ENCODE assay signal across 9 mouse cellular contexts in the genomic region with DNA sequence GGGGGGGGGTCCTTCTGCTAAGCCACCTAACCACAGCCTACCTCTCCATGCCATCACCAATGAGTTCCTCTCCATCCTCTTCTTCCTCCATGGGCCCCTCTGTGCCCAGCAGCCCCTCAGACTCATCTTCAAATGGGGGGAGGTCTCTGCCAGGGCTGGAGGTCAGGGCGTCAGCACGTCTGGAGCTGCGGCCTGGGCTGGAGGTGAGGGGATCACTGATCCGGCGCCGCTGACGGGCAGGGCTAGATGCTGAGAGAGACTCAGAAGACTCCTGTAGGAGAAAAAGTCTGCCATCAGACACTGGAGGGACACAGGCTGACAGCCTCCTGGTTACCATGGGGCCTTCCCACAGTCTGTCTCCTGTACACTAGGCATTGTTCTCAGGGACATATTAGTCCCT. TPM values are rescaled to one million over a fixed set of nuclear protein-coding genes. Genes with fewer than 3 reads are reported as not detected.
A peak's percentile ranks its signal among the peaks of the same experiment; 100 is the strongest.
DNase-seq lines count a peak whose midpoint lies in the region; ATAC-seq and TF ChIP-seq lines count a peak whose summit lies in the region.
"Had no signal": no experiment of that assay in that cellular context is flagged by ENCODE, and none has a peak within 500 bp of the region (broad histone marks: within the 10 kb centered on the region; RNA-seq: fewer than 3 reads in every experiment).

No protein-coding gene starts in this region.

- peak overlapping the region; percentile 89 for H3K4me2 ChIP-seq in heart, embryonic 14.5 days (ENCODE audit: low read length)
- peak overlapping the region; percentile 84 for H3K4me2 ChIP-seq in hindbrain, embryonic 12.5 days (replicated peaks)
- peak overlapping the region; percentile 68 for H3K4me2 ChIP-seq in midbrain, embryonic 11.5 days

- no peak for ATAC-seq in heart, embryonic 14.5 days (ENCODE audit: insufficient number of reproducible peaks, insufficient read depth, low FRiP score, low read depth)
- ATAC-seq in G1E (ENCODE audit: extremely low read depth, insufficient number of reproducible peaks, low FRiP score, poor library complexity, severe bottlenecking) = no peak
- ATAC-seq in hindbrain, embryonic 12.5 days (ENCODE audit: low FRiP score) = no peak
- no peak for ATAC-seq in midbrain, embryonic 11.5 days (ENCODE audit: low FRiP score)
- ATAC-seq in cerebellum, adult (ENCODE audit: insufficient number of reproducible peaks, low FRiP score, low TSS enrichment) = no peak

- DNase-seq in heart, adult 18-20 months = no peak
- no peak for DNase-seq in G1E (ENCODE audit: low spot score)
- no peak for DNase-seq in midbrain, embryonic 11.5 days (ENCODE audit: low spot score, missing footprints)
- no peak for DNase-seq in cerebellum, postnatal 25 days
- DNase-seq in adrenal gland, postnatal 14 days = no peak
- DNase-seq: thymus, postnatal 36 days had no signal

- no peaks in the 10 kb centered on the region for H3K27me3 ChIP-seq in heart, embryonic 14.5 days (ENCODE audit: control insufficient read depth, insufficient read depth, low read length)
- H3K27me3 ChIP-seq in G1E (ENCODE audit: insufficient read depth, low read length) = no peaks in the 10 kb centered on the region
- H3K27me3 ChIP-seq in hindbrain, embryonic 12.5 days = no peaks in the 10 kb centered on the region
- H3K27me3 ChIP-seq in midbrain, embryonic 11.5 days (ENCODE audit: control insufficient read depth, insufficient read depth, low read length) = no peaks in the 10 kb centered on the region

- H3K9ac ChIP-seq in heart, embryonic 14.5 days (ENCODE audit: low read length) = peak overlapping the region; percentile 93
- H3K9ac ChIP-seq in hindbrain, embryonic 12.5 days = peak overlapping the region; percentile 55
- H3K9ac ChIP-seq in midbrain, embryonic 11.5 days (ENCODE audit: low read length) = peak overlapping the region; percentile 83

- peaks cover 6 to 28% of the 10 kb centered on the region in 2 experiments; a peak in 3 of 4 replicates for H3K4me1 ChIP-seq in heart, embryonic 14.5 days (ENCODE audit: control insufficient read depth in 2 of 2, insufficient read depth in 2 of 2, low read length in 2 of 2)
- peaks cover 73% of the 10 kb centered on the region for H3K4me1 ChIP-seq in G1E (ENCODE audit: insufficient read depth, low read depth, low read length)
- peaks cover 28% of the 10 kb centered on the region for H3K4me1 ChIP-seq in hindbrain, embryonic 12.5 days
- peaks cover 19% of the 10 kb centered on the region for H3K4me1 ChIP-seq in midbrain, embryonic 11.5 days (ENCODE audit: control insufficient read depth, insufficient read depth, low read length)

- peaks cover 48% of the 10 kb centered on the region for H3K36me3 ChIP-seq in heart, embryonic 14.5 days (ENCODE audit: control insufficient read depth, insufficient read depth, low read length)
- H3K36me3 ChIP-seq in G1E (replicated peaks) = peaks cover 58% of the 10 kb centered on the region
- H3K36me3 ChIP-seq in hindbrain, embryonic 12.5 days = peaks cover 33% of the 10 kb centered on the region
- H3K36me3 ChIP-seq in midbrain, embryonic 11.5 days (ENCODE audit: control insufficient read depth, insufficient read depth, low read length) = peaks cover 29% of the 10 kb centered on the region; the same call in 1 of the 2 replicates

- TF ChIP-seq CTCF in G1E (IDR thresholded peaks at IDR 0.05; ENCODE audit: low read depth, low read length) = no peak

- peak overlapping the region; percentile 21 to 73; a peak in 3 of 4 replicates for H3K4me3 ChIP-seq in heart, embryonic 14.5 days (ENCODE audit: control insufficient read depth in 1 of 2, insufficient read depth in 1 of 2, low read depth in 1 of 2, low read length in 2 of 2)
- peak overlapping the region; percentile 90 for H3K4me3 ChIP-seq in G1E (ENCODE audit: low read depth, low read length)
- peak overlapping the region; percentile 55 for H3K4me3 ChIP-seq in hindbrain, embryonic 12.5 days
- peak overlapping the region; percentile 60 for H3K4me3 ChIP-seq in midbrain, embryonic 11.5 days (ENCODE audit: low read depth, low read length)

- H3K27ac ChIP-seq in heart, embryonic 14.5 days (replicated peaks in 1 of 2; ENCODE audit: control insufficient read depth in 1 of 2, insufficient read depth in 1 of 2, low read depth in 2 of 2, low read length in 2 of 2) = no peak overlapping the region; a peak in 1 of 4 replicates
- no peak overlapping the region for H3K27ac ChIP-seq in hindbrain, embryonic 12.5 days
- no peak overlapping the region for H3K27ac ChIP-seq in midbrain, embryonic 11.5 days (ENCODE audit: low read depth, low read length)

- 61% methylated on average over 7 of the region's 7 CpGs for WGBS in heart, embryonic 14.5 days
- 74% methylated on average over 7 of the region's 7 CpGs for WGBS in hindbrain, embryonic 12.5 days
- 62% methylated on average over 7 of the region's 7 CpGs for WGBS in midbrain, embryonic 11.5 days

- H3K9me3 ChIP-seq in heart, embryonic 14.5 days (ENCODE audit: control insufficient read depth, low read length) = no peaks in the 10 kb centered on the region
- no peaks in the 10 kb centered on the region for H3K9me3 ChIP-seq in G1E (replicated peaks)
- H3K9me3 ChIP-seq in hindbrain, embryonic 12.5 days (replicated peaks) = no peaks in the 10 kb centered on the region
- H3K9me3 ChIP-seq in midbrain, embryonic 11.5 days (ENCODE audit: control insufficient read depth, low read length) = no peaks in the 10 kb centered on the region

RNA-seq across cellular contexts. Expression of a gene that starts 1.3 kb away (rescaled TPM):
- polyA plus RNA-seq in heart, embryonic 14.5 days (2014; fragmentation: Nextera tagmentation; extraction: Ambion mirVana) = 79.2 and 83.9 TPM in 2 replicates
- total RNA-seq in heart, adult 18-20 months (2021) = 1 to 10 TPM; 4.7 to 5.6 TPM
- 146 and 149 TPM in 2 replicates for total RNA-seq in G1E (2014; fragmentation: Nextera tagmentation)
- 171 and 181 TPM in 2 replicates for total RNA-seq in G1E (2017)
- 1,259 and 1,797 TPM in 2 replicates for polyA plus RNA-seq in G1E (2012)
- 119 and 130 TPM in 2 replicates for polyA plus RNA-seq in hindbrain, embryonic 12.5 days (2016; fragmentation: Nextera tagmentation; extraction: Ambion mirVana)
- polyA plus RNA-seq in midbrain, embryonic 11.5 days (2014; fragmentation: Nextera tagmentation; extraction: Ambion mirVana) = 210 and 212 TPM in 2 replicates
- total RNA-seq in adrenal gland, postnatal 14 days (2021) = 53.9 and 60.2 TPM in 2 replicates

RNA-seq across cellular contexts. Expression of a gene that starts 4.8 kb away (rescaled TPM):
- polyA plus RNA-seq in heart, embryonic 14.5 days (2014; fragmentation: Nextera tagmentation; extraction: Ambion mirVana) = 36.8 and 39.5 TPM in 2 replicates
- 10 to 100 TPM; 35.0 to 37.1 TPM for total RNA-seq in heart, adult 18-20 months (2021)
- total RNA-seq in G1E (2014; fragmentation: Nextera tagmentation) = 28.8 and 30.5 TPM in 2 replicates
- total RNA-seq in G1E (2017) = 25.9 and 33.6 TPM in 2 replicates
- polyA plus RNA-seq in G1E (2012) = 70.6 and 76.8 TPM in 2 replicates
- polyA plus RNA-seq in hindbrain, embryonic 12.5 days (2016; fragmentation: Nextera tagmentation; extraction: Ambion mirVana) = 67.3 and 76.0 TPM in 2 replicates
- polyA plus RNA-seq in midbrain, embryonic 11.5 days (2014; fragmentation: Nextera tagmentation; extraction: Ambion mirVana) = 36.9 and 39.6 TPM in 2 replicates
- total RNA-seq in adrenal gland, postnatal 14 days (2021) = 73.2 and 73.8 TPM in 2 replicates

RNA-seq across cellular contexts. Expression of a gene that starts 22.4 kb away (rescaled TPM):
- polyA plus RNA-seq in heart, embryonic 14.5 days (2014; fragmentation: Nextera tagmentation; extraction: Ambion mirVana) = 49.9 and 51.6 TPM in 2 replicates
- total RNA-seq in heart, adult 18-20 months (2021) = 10 to 100 TPM; 15.0 to 18.8 TPM
- total RNA-seq in G1E (2014; fragmentation: Nextera tagmentation) (not detected in 2 replicates), G1E (2017) (0.27 TPM in 1 of 2 replicates, not detected in the other)
- polyA plus RNA-seq in G1E (2012) = 0.19 TPM in 1 of 2 replicates, not detected in the other
- polyA plus RNA-seq in hindbrain, embryonic 12.5 days (2016; fragmentation: Nextera tagmentation; extraction: Ambion mirVana) = 386 and 391 TPM in 2 replicates
- 118 and 119 TPM in 2 replicates for polyA plus RNA-seq in midbrain, embryonic 11.5 days (2014; fragmentation: Nextera tagmentation; extraction: Ambion mirVana)
- 24.4 and 27.2 TPM in 2 replicates for total RNA-seq in adrenal gland, postnatal 14 days (2021)

RNA-seq across cellular contexts. Expression of a gene that starts 55.5 kb away (rescaled TPM):
- polyA plus RNA-seq in heart, embryonic 14.5 days (2014; fragmentation: Nextera tagmentation; extraction: Ambion mirVana) = 20.9 and 22.3 TPM in 2 replicates
- 10 to 100 TPM; 22.0 to 25.3 TPM for total RNA-seq in heart, adult 18-20 months (2021)
- 9.6 and 17.5 TPM in 2 replicates for total RNA-seq in G1E (2014; fragmentation: Nextera tagmentation)
- 40.3 and 50.3 TPM in 2 replicates for total RNA-seq in G1E (2017)
- polyA plus RNA-seq in G1E (2012) = 18.0 and 22.2 TPM in 2 replicates
- polyA plus RNA-seq in hindbrain, embryonic 12.5 days (2016; fragmentation: Nextera tagmentation; extraction: Ambion mirVana) = 32.1 and 36.1 TPM in 2 replicates
- 15.4 and 17.4 TPM in 2 replicates for polyA plus RNA-seq in midbrain, embryonic 11.5 days (2014; fragmentation: Nextera tagmentation; extraction: Ambion mirVana)
- total RNA-seq in adrenal gland, postnatal 14 days (2021) = 22.7 and 30.5 TPM in 2 replicates

Comparison
In these comparisons a context has a peak if more than half of its experiments do, and no peak if none do; other contexts are left out.
1. RNA of a gene that starts 22.4 kb away (polyA plus RNA-seq): 386 to 391 TPM in hindbrain, embryonic 12.5 days, 118 to 119 TPM in midbrain, embryonic 11.5 days and 49.9 to 51.6 TPM in heart, embryonic 14.5 days; 0.19 TPM in G1E; every median in the first group is over 10 times any median in the second.
2. Peak in every context shown above with its lines, with median percentiles within 50 percentile points of each other: H3K4me2 ChIP-seq, H3K4me3 ChIP-seq and H3K9ac ChIP-seq.